Mouse (Mus musculus): ENCODE data around the gene Npw. TPM values are rescaled to one million over a fixed set of nuclear protein-coding genes. Genes with fewer than 3 reads are reported as not detected.
"Not testable (repeated sequence)": the region's sequence is repeated elsewhere in the genome, so short reads cannot be mapped to it uniquely, and the experiment has no call there.

Gene Npw
- polyA plus RNA-seq, 1 experiment from 2014 or later = 0.35 TPM

GRCm38 (mm10) chr17:24670246-24670844, 12.1 kb upstream of the Npw start:
- no peaks in the 10 kb centered on the region for H3K9me3 ChIP-seq
- WGBS = 9% methylated on average over 8 of the region's 8 CpGs
- H3K4me3 ChIP-seq = peak overlapping the region; percentile 98
- peaks cover 33% of the 10 kb centered on the region for H3K4me1 ChIP-seq
- no peak for ATAC-seq (ENCODE audit: insufficient number of reproducible peaks, insufficient read depth, low FRiP score, low TSS enrichment)
- no peaks in the 10 kb centered on the region for H3K27me3 ChIP-seq
- peak overlapping the region; percentile 83 for H3K4me2 ChIP-seq (replicated peaks)
- peak overlapping the region; percentile 82 for H3K27ac ChIP-seq
- no peaks in the 10 kb centered on the region for H3K36me3 ChIP-seq
- peak overlapping the region; percentile 97 for H3K9ac ChIP-seq

GRCm38 (mm10) chr17:24669545-24670245, 11.4 kb upstream of the Npw start, which contains the start of gene Zfp598:
Zfp598 (plus strand) TSS chr17:24669687.
- under 1% methylated on average over 78 of the region's 80 CpGs for WGBS
- Histone ChIP-seq H3K4me3 (peak within 1 kb of the TSS; percentile 98), H3K27ac (peak within 1 kb of the TSS; percentile 82), H3K9me3 (no peaks in the 10 kb centered on the region), H3K4me2 (replicated peaks) (peak within 1 kb of the TSS; percentile 83), H3K9ac (peak within 1 kb of the TSS; percentile 97), H3K27me3 (no peaks in the 10 kb centered on the region), H3K4me1 (peaks cover 33% of the 10 kb centered on the region), H3K36me3 (no peaks in the 10 kb centered on the region)
- ATAC-seq (ENCODE audit: insufficient number of reproducible peaks, insufficient read depth, low FRiP score, low TSS enrichment) = peak; percentile 97

DNA sequence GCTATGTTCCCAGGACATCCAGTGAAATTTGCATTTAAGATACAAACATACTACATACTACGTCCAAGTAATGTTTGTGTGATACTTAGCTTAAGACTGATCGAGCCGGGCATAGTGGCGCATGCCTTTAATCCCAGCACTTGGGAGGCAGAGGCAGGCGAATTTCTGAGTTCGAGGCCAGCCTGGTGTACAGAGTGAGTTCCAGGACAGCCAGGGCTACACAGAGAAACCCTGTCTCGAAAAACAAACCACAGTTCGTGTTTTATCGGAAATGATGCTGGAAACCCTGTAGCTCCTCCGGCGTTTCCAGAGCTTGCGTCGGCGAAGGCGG, 10.9 kb upstream of the Npw start:
- 0 out of 2 replicates have a peak, but pooled peaks have one; percentile 18 for ATAC-seq (ENCODE audit: insufficient number of reproducible peaks, insufficient read depth, low FRiP score, low TSS enrichment)

DNA sequence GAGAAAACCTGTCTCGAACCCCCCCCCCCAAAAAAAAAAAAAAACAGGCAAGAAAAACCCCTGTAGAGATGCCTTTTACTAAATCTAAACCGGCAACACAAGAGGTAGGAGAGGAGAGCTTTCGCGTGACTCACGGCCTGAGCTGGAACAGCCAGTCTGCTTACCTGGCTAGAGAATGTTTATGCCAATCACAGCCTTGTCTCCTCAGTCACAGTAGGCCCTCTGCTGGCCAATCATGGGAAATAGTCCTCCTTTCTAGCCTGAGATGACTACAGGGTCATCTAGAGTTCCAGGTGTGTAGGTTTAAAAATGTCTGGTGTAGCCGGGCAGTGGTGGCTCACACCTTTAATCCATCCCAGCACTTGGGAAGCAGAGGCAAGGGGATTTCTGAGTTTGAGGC, 9.2 kb upstream of the Npw start:
- Histone ChIP-seq H3K27ac (no peak overlapping the region), H3K9ac (no peak overlapping the region), H3K4me1 (peaks cover 27% of the 10 kb centered on the region), H3K4me3 (no peak overlapping the region), H3K9me3 (no peaks in the 10 kb centered on the region), H3K4me2 (replicated peaks) (no peak overlapping the region), H3K27me3 (no peaks in the 10 kb centered on the region), H3K36me3 (no peaks in the 10 kb centered on the region)
- ATAC-seq (ENCODE audit: insufficient number of reproducible peaks, insufficient read depth, low FRiP score, low TSS enrichment) = no peak
- 32% methylated on average over 6 of the region's 6 CpGs for WGBS

More for the DNA sequence above, 10.9 kb upstream of the Npw start:
- H3K9ac ChIP-seq = peak overlapping the region; percentile 97
- H3K27me3 ChIP-seq, H3K36me3 ChIP-seq, H3K9me3 ChIP-seq: not testable (repeated sequence)
- H3K4me1 ChIP-seq = peaks cover 33% of the 10 kb centered on the region
- peak overlapping the region; percentile 98 for H3K4me3 ChIP-seq
- H3K27ac ChIP-seq = peak overlapping the region; percentile 82
- 10% methylated on average over 15 of the region's 15 CpGs for WGBS
- peak overlapping the region; percentile 83 for H3K4me2 ChIP-seq (replicated peaks)

DNA sequence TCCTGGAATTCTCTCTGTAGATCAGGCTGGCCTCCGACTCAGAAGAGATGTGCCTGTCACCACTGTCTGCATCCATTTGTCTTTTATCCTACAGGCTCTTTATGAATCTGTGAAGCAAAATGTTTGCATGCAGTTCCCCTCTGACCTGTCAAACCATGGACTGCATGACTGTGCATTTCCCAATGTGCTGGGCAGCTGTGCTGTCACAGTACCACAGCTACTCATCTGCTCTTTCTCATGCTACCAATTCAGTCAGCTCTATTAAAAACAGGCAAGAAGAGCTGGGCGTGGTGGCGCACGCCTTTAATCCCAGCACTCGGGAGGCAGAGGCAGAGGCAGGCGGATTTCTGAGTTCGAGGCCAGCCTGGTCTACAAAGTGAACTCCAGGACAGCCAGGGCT, 8.8 kb upstream of the Npw start:
- H3K36me3 ChIP-seq; H3K9me3 ChIP-seq; H3K4me3 ChIP-seq; H3K27me3 ChIP-seq; H3K4me2 ChIP-seq (replicated peaks); H3K27ac ChIP-seq; ATAC-seq (ENCODE audit: insufficient number of reproducible peaks, insufficient read depth, low FRiP score, low TSS enrichment); H3K9ac ChIP-seq: not testable (repeated sequence)
- WGBS = 67% methylated on average over 7 of the region's 7 CpGs
- peaks cover 23% of the 10 kb centered on the region for H3K4me1 ChIP-seq

- Histone ChIP-seq H3K4me1 (peaks cover 16% of the 10 kb centered on the region), H3K9ac (no peak overlapping the region), H3K36me3 (no peaks in the 10 kb centered on the region), H3K9me3 (no peaks in the 10 kb centered on the region), H3K27ac (no peak overlapping the region), H3K4me2 (replicated peaks) (no peak overlapping the region), H3K27me3 (peaks cover 35% of the 10 kb centered on the region), H3K4me3 (no peak overlapping the region)
- no peak for ATAC-seq (ENCODE audit: insufficient number of reproducible peaks, insufficient read depth, low FRiP score, low TSS enrichment)
- 75% methylated on average over 4 of the region's 4 CpGs for WGBS
These were observed 3.3 kb downstream of the Npw start for GRCm38 (mm10) chr17:24654969-24655368.

DNA sequence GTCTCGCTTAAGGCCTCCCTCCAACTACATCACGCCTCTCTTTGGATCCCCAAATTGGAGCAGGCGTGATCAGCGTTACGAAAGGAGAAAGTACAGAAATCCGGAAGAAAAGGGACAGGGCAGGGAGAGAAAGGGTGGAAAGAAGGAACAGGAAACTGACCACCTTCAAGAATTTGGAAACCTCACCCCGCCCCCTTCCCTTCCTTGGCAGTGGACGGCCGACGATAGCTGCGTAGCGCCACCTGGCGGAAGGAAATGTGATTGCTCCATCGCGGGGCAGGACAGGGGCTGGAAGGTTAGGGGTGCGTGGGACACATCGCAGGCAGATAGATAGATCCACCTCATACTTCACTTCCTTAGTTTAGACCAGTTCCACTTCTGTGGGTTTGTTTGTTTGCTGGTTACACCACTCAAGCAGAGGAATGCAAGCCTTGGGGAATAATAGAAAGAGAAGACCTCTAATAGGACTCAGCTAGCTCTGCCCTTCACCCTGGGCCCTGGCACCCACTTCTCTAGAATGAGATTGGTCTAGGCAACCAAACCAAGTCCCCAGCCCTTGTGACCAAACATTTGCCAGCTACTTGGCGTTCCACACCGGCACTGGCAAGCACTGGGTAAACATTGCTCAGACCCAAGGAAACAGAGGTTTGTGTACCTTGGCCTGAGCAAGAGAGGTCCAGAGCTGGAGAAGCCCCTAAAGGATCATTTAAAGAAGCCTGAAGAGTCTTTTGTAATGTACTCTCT, 4.1 kb downstream of the Npw start:
- peak overlapping the region; percentile 16 for H3K4me3 ChIP-seq
- H3K27me3 ChIP-seq = peaks cover 29% of the 10 kb centered on the region
- H3K27ac ChIP-seq = no peak overlapping the region
- peak overlapping the region; percentile 44 for H3K4me2 ChIP-seq (replicated peaks)
- no peak; the same call in 1 of the 2 replicates for ATAC-seq (ENCODE audit: insufficient number of reproducible peaks, insufficient read depth, low FRiP score, low TSS enrichment)
- whole genome bisulfite sequencing = 5% methylated on average over 19 of the region's 19 CpGs
- H3K9ac ChIP-seq = no peak overlapping the region
- no peaks in the 10 kb centered on the region for H3K9me3 ChIP-seq
- H3K4me1 ChIP-seq = peaks cover 20% of the 10 kb centered on the region
- no peaks in the 10 kb centered on the region for H3K36me3 ChIP-seq

- Histone ChIP-seq H3K27ac (no peak overlapping the region), H3K27me3 (peaks cover 6% of the 10 kb centered on the region), H3K4me3 (no peak overlapping the region), H3K36me3 (no peaks in the 10 kb centered on the region), H3K4me2 (replicated peaks) (no peak overlapping the region), H3K9me3 (no peaks in the 10 kb centered on the region), H3K4me1 (peaks cover 20% of the 10 kb centered on the region), H3K9ac (0 out of 2 replicates have a peak overlapping the region, but pooled peaks have one; percentile 12)
- 79% methylated on average over 3 of the region's 3 CpGs for WGBS
- ATAC-seq (ENCODE audit: insufficient number of reproducible peaks, insufficient read depth, low FRiP score, low TSS enrichment) = no peak
These were observed 6.4 kb downstream of the Npw start for GRCm38 (mm10) chr17:24651835-24652234.

DNA sequence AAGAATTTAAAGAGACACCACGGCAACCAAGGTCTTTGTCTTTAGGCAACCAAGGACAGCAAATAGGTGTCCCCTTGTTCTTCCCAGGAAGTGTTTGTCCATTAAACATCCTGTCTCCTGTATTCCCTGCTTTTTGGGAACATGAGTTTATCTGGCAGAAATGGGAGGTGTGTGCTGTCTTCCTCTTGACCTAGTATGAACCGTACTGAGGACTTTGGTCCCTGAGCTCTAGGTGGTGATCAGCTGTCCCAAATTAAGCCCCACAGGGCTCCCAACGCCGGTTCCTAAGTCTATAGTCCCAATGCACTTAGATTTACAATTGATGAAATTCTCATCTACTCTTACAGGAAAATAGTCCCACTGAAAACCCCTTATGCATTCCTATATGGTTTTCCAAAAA, 7.5 kb downstream of the Npw start:
- Histone ChIP-seq H3K4me1 (peaks cover 20% of the 10 kb centered on the region), H3K4me2 (replicated peaks) (peak overlapping the region; percentile 97; the same call in 1 of the 2 replicates), H3K27ac (no peak overlapping the region), H3K36me3 (no peaks in the 10 kb centered on the region), H3K9ac (no peak overlapping the region), H3K9me3 (no peaks in the 10 kb centered on the region), H3K4me3 (peak overlapping the region; percentile 72; the same call in 1 of the 2 replicates), H3K27me3 (no peaks in the 10 kb centered on the region)
- ATAC-seq (ENCODE audit: insufficient number of reproducible peaks, insufficient read depth, low FRiP score, low TSS enrichment) = no peak
- 76% methylated on average over 4 of the region's 4 CpGs for WGBS

DNA sequence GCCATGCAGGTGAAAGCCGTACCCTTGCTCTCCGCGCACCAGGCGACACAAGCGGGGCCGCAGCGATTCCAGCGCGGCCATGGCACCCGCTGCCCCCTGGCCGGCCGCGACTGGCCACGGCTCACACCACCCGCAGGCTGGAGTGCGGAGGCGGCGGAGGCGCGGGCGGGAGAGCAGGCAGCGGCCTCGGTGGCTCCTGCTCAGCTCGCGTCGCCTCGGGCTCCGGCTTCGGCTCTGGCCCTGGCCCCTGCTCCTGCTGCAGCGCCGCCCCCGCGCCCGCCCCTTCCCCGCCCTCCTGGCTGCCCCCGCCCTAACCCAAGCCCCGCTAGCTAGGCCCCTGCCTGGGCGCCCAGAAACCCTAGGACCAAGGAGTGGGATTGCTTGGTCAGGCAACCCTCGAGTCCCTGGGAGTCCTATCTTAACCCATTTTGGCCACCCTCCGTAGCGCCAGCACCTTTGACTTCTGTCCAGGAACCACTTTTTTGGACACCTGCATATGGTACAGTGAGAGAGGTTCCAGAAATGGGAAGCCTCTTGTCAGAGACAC, 8.1 kb downstream of the Npw start, which contains the start of gene Slc9a3r2:
Gene Slc9a3r2 (minus strand): TSS at position 258 of the 547 bp plus-strand sequence.
- no peaks in the 10 kb centered on the region for H3K27me3 ChIP-seq

DNA sequence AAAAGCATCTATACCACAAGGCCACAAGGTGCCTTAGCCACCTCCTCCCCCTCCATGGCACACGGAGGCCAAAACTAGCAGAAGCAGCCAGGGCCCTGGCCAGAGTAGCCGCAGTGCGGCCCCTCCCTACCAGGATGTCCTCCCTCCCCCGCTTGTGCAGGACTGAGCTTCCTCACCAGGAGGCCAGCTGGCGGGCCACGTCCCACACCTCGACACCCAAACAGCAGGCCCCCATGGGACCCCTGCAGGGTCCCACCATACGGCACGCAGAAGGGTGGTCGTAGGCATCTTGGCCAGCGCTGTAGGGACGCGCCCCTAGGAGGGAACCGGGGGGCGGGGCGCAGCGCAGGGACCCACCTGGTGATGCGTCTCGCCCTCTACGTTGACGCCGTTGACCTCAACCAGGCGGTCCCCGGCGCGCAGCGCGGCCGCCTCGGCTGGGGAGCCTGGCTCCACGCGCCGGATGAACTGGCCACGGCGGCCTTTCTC, 8.6 kb downstream of the Npw start:
- peak overlapping the region; percentile 66 for H3K27ac ChIP-seq
- H3K9me3 ChIP-seq = no peaks in the 10 kb centered on the region
- H3K4me2 ChIP-seq (replicated peaks) = peak overlapping the region; percentile 97
- H3K4me1 ChIP-seq = peaks cover 27% of the 10 kb centered on the region
- ATAC-seq (ENCODE audit: insufficient number of reproducible peaks, insufficient read depth, low FRiP score, low TSS enrichment) = peak; percentile 23; the same call in 1 of the 2 replicates
- H3K36me3 ChIP-seq = no peaks in the 10 kb centered on the region
- peak overlapping the region; percentile 72 for H3K4me3 ChIP-seq
- peak overlapping the region; percentile 91 for H3K9ac ChIP-seq
- WGBS = under 1% methylated on average over 35 of the region's 35 CpGs
- H3K27me3 ChIP-seq = no peaks in the 10 kb centered on the region

More for the DNA sequence above, 8.1 kb downstream of the Npw start, which contains the start of gene Slc9a3r2:
- peak within 1 kb of the TSS; percentile 66 for H3K27ac ChIP-seq
- H3K9ac ChIP-seq = peak within 1 kb of the TSS; percentile 91
- peak; percentile 54 for ATAC-seq (ENCODE audit: insufficient number of reproducible peaks, insufficient read depth, low FRiP score, low TSS enrichment)
- H3K36me3 ChIP-seq = no peaks in the 10 kb centered on the region
- H3K4me3 ChIP-seq = peak within 1 kb of the TSS; percentile 72
- WGBS = under 1% methylated on average over 33 of the region's 41 CpGs
- no peaks in the 10 kb centered on the region for H3K9me3 ChIP-seq
- H3K4me1 ChIP-seq = peaks cover 22% of the 10 kb centered on the region
- peak within 1 kb of the TSS; percentile 97 for H3K4me2 ChIP-seq (replicated peaks)
